Mouse (Mus musculus): ENCODE results near the gene Mrpl46. TPM values are rescaled to one million over a fixed set of nuclear protein-coding genes. Genes with fewer than 3 reads are reported as not detected.

Mrpl46 gene
- polyA plus RNA-seq, 1 experiment from 2014 or later, result 72.4 TPM

- H3K27ac ChIP-seq (ENCODE audit: low read depth, low read length), result no peak overlapping the region
- DNase-seq (ENCODE audit: low spot score), result no peak
- ATAC-seq (ENCODE audit: low FRiP score), result no peak
- H3K4me2 ChIP-seq (replicated peaks; ENCODE audit: low read depth, low read length), result no peak overlapping the region
- H3K4me3 ChIP-seq (ENCODE audit: low read depth, low read length), result no peak overlapping the region
- H3K9me3 ChIP-seq (ENCODE audit: control insufficient read depth, low read length), result no peaks in the 10 kb centered on the region
- no peak overlapping the region for H3K9ac ChIP-seq (ENCODE audit: low read depth, low read length)
- H3K27me3 ChIP-seq (ENCODE audit: control insufficient read depth, insufficient read depth, low read length), result no peaks in the 10 kb centered on the region
- H3K4me1 ChIP-seq (replicated peaks; ENCODE audit: control insufficient read depth, insufficient read depth, low read length), result no peaks in the 10 kb centered on the region
- 93% methylated on average over 5 of the region's 5 CpGs for WGBS
- H3K36me3 ChIP-seq (ENCODE audit: control insufficient read depth, insufficient read depth, low read length), result 0 out of 2 replicates have a peak, but pooled peaks cover 4% of the 10 kb centered on the region
Measured at GRCm38 (mm10) chr7:78778741-78779140, 4.6 kb downstream of the Mrpl46 start.

- Histone ChIP-seq H3K36me3 (ENCODE audit: control insufficient read depth, insufficient read depth, low read length) (0 out of 2 replicates have a peak, but pooled peaks cover 4% of the 10 kb centered on the region), H3K27ac (ENCODE audit: low read depth, low read length) (no peak overlapping the region), H3K4me2 (replicated peaks; ENCODE audit: low read depth, low read length) (no peak overlapping the region), H3K4me3 (ENCODE audit: low read depth, low read length) (no peak overlapping the region), H3K9me3 (ENCODE audit: control insufficient read depth, low read length) (no peaks in the 10 kb centered on the region), H3K27me3 (ENCODE audit: control insufficient read depth, insufficient read depth, low read length) (no peaks in the 10 kb centered on the region), H3K4me1 (replicated peaks; ENCODE audit: control insufficient read depth, insufficient read depth, low read length) (no peaks in the 10 kb centered on the region), H3K9ac (ENCODE audit: low read depth, low read length) (no peak overlapping the region)
- DNase-seq (ENCODE audit: low spot score) (no peak), ATAC-seq (ENCODE audit: low FRiP score) (no peak)
- WGBS, result 83% methylated on average over 5 of the region's 5 CpGs
Measured at GRCm38 (mm10) chr7:78770936-78771335, 12.4 kb downstream of the Mrpl46 start.

- H3K27me3 ChIP-seq (ENCODE audit: control insufficient read depth, insufficient read depth, low read length), result no peaks in the 10 kb centered on the region
- whole genome bisulfite sequencing, result 74% methylated on average over 7 of the region's 7 CpGs
- H3K27ac ChIP-seq (ENCODE audit: low read depth, low read length), result no peak overlapping the region
- H3K4me1 ChIP-seq (replicated peaks; ENCODE audit: control insufficient read depth, insufficient read depth, low read length), result no peaks in the 10 kb centered on the region
- no peak for DNase-seq (ENCODE audit: low spot score)
- H3K9ac ChIP-seq (ENCODE audit: low read depth, low read length), result no peak overlapping the region
- H3K4me3 ChIP-seq (ENCODE audit: low read depth, low read length), result no peak overlapping the region
- H3K36me3 ChIP-seq (ENCODE audit: control insufficient read depth, insufficient read depth, low read length), result no peaks in the 10 kb centered on the region
- H3K9me3 ChIP-seq (ENCODE audit: control insufficient read depth, low read length), result no peaks in the 10 kb centered on the region
- no peak for ATAC-seq (ENCODE audit: low FRiP score)
- H3K4me2 ChIP-seq (replicated peaks; ENCODE audit: low read depth, low read length), result no peak overlapping the region
Measured at GRCm38 (mm10) chr7:78769075-78769652, 14.2 kb downstream of the Mrpl46 start.

DNA sequence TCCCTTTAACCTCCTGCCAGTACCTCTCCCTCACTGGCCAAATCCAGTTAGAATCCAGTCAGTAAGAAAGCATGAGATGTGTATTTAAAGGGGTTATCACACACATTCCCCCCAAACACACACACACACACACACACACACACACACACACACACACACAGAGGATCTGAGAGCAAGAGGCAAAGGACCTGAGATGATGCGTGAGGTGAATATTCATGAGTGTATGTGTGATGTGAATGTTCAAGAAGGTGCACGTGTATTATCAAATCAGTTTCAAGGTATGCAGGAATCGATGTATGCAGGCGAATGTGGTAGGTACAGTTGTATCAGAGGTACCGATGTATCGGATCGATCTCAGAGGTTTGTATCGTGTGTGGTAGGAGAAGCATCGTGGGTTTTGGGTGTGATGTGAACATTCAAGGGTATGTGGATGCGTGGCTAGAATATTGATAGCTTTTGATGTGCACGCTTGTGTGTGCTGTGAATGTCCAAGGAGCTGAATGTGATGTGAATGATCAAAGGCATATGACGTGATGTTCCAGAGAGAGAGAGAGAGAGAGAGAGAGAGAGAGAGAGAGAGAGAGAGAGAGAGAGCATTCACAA, 15.3 kb downstream of the Mrpl46 start:
- no peaks in the 10 kb centered on the region for H3K9me3 ChIP-seq (ENCODE audit: control insufficient read depth, low read length)
- ATAC-seq (ENCODE audit: low FRiP score), result no peak
- H3K4me1 ChIP-seq (replicated peaks; ENCODE audit: control insufficient read depth, insufficient read depth, low read length), result no peaks in the 10 kb centered on the region
- H3K4me2 ChIP-seq (replicated peaks; ENCODE audit: low read depth, low read length), result no peak overlapping the region
- H3K9ac ChIP-seq (ENCODE audit: low read depth, low read length), result no peak overlapping the region
- no peaks in the 10 kb centered on the region for H3K36me3 ChIP-seq (ENCODE audit: control insufficient read depth, insufficient read depth, low read length)
- DNase-seq (ENCODE audit: low spot score), result no peak
- 89% methylated on average over 12 of the region's 12 CpGs for WGBS
- H3K27ac ChIP-seq (ENCODE audit: low read depth, low read length), result no peak overlapping the region
- no peaks in the 10 kb centered on the region for H3K27me3 ChIP-seq (ENCODE audit: control insufficient read depth, insufficient read depth, low read length)
- no peak overlapping the region for H3K4me3 ChIP-seq (ENCODE audit: low read depth, low read length)

DNA sequence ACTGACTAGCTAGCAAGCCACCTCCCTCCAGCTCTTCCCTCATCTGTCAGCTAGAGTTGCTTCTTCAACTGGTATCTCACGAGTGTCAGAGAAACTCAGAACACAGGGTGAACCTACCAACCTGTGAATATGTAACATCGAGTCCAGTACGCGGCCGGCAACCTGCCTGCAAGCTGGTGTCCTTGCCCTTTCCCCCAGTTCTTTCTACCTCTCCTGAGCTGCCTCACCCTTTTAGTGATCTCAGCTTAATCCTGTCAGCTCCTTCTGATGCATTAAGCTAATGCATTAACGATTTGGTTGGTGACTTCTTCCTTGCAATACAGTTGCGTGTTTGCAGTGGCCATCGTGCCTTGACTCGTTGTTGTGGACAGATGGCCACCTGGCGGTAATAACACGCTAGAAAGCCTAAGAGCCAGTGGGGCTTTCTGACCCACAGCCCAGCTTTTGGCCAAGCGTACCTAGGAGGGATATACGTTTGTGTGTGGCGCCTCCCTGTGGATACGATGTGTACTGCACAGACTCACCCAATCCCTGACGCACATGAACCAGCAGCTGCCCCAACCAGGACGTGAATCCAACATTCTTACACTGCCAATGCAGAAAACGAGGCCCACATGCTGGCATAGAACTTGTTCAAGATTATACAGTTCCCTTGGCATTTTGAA, 17.2 kb downstream of the Mrpl46 start:
- no peaks in the 10 kb centered on the region for H3K36me3 ChIP-seq (ENCODE audit: control insufficient read depth, insufficient read depth, low read length)
- no peak overlapping the region for H3K27ac ChIP-seq (ENCODE audit: low read depth, low read length)
- DNase-seq (ENCODE audit: low spot score) (peak; percentile 93), ATAC-seq (ENCODE audit: low FRiP score) (peak; percentile 82)
- 25% methylated on average over 18 of the region's 18 CpGs for WGBS
- no peak overlapping the region for H3K9ac ChIP-seq (ENCODE audit: low read depth, low read length)
- H3K4me2 ChIP-seq (replicated peaks; ENCODE audit: low read depth, low read length), result no peak overlapping the region
- no peaks in the 10 kb centered on the region for H3K4me1 ChIP-seq (replicated peaks; ENCODE audit: control insufficient read depth, insufficient read depth, low read length)
- H3K27me3 ChIP-seq (ENCODE audit: control insufficient read depth, insufficient read depth, low read length), result no peaks in the 10 kb centered on the region
- H3K9me3 ChIP-seq (ENCODE audit: control insufficient read depth, low read length), result no peaks in the 10 kb centered on the region
- no peak overlapping the region for H3K4me3 ChIP-seq (ENCODE audit: low read depth, low read length)

- DNase-seq (ENCODE audit: low spot score), result no peak
- no peaks in the 10 kb centered on the region for H3K9me3 ChIP-seq (ENCODE audit: control insufficient read depth, low read length)
- no peaks in the 10 kb centered on the region for H3K36me3 ChIP-seq (ENCODE audit: control insufficient read depth, insufficient read depth, low read length)
- 80% methylated on average over 5 of the region's 5 CpGs for WGBS
- no peak overlapping the region for H3K9ac ChIP-seq (ENCODE audit: low read depth, low read length)
- H3K4me1 ChIP-seq (replicated peaks; ENCODE audit: control insufficient read depth, insufficient read depth, low read length), result no peaks in the 10 kb centered on the region
- no peak for ATAC-seq (ENCODE audit: low FRiP score)
- H3K27me3 ChIP-seq (ENCODE audit: control insufficient read depth, insufficient read depth, low read length), result no peaks in the 10 kb centered on the region
- no peak overlapping the region for H3K27ac ChIP-seq (ENCODE audit: low read depth, low read length)
- H3K4me3 ChIP-seq (ENCODE audit: low read depth, low read length), result no peak overlapping the region
- H3K4me2 ChIP-seq (replicated peaks; ENCODE audit: low read depth, low read length), result no peak overlapping the region
Measured at GRCm38 (mm10) chr7:78765215-78765631, 18.1 kb downstream of the Mrpl46 start.

DNA sequence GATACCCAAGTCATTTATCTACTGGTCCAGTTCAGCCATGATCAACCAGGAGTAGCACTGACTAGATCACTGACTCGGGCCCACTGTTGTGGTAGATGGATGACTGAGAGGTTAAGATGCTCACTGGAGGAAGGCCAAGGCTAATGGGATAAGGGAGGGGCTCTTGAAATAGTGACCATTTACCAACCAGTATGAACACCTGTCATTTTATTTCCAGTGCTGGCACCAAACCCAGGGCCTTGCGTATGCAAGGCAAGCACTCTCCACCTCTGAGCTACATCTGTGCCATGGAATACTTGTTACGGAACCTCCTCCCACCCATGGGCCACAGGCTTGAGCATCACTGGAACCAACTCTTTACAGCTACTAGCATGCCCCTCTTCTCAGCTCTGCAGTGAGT, 19.5 kb downstream of the Mrpl46 start:
- H3K27me3 ChIP-seq (ENCODE audit: control insufficient read depth, insufficient read depth, low read length), result no peaks in the 10 kb centered on the region
- 93% methylated on average over 3 of the region's 3 CpGs for WGBS
- no peak for ATAC-seq (ENCODE audit: low FRiP score)
- H3K4me1 ChIP-seq (replicated peaks; ENCODE audit: control insufficient read depth, insufficient read depth, low read length), result no peaks in the 10 kb centered on the region
- no peaks in the 10 kb centered on the region for H3K9me3 ChIP-seq (ENCODE audit: control insufficient read depth, low read length)
- DNase-seq (ENCODE audit: low spot score), result no peak
- H3K27ac ChIP-seq (ENCODE audit: low read depth, low read length), result no peak overlapping the region
- no peak overlapping the region for H3K4me2 ChIP-seq (replicated peaks; ENCODE audit: low read depth, low read length)
- no peak overlapping the region for H3K9ac ChIP-seq (ENCODE audit: low read depth, low read length)
- no peak overlapping the region for H3K4me3 ChIP-seq (ENCODE audit: low read depth, low read length)
- no peaks in the 10 kb centered on the region for H3K36me3 ChIP-seq (ENCODE audit: control insufficient read depth, insufficient read depth, low read length)

DNA sequence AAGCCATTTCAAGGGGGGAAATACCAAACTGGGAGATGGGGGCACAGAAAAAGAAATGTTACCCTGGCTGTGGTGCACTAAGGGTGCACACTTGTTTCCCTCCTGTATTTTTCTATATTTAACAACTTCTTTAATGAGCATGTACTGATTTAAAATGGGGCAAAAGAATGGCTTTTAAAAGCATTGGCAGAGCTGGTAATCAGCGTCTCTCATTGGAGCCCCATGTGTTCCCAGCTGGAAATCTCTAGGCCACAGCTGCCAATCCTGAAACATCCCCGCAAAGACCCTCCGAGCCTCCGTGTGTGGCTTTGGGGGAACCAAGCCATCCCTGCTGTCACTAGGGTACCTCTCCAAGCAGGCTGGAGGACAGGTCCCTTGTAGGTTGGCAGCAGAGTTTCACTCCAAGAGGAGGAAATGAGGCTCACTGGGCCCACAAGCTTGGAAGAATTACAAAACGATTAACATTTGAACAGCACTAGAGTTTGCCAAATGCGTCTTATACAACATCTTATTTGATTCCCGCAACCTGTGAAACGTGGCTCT, 28.8 kb downstream of the Mrpl46 start:
- no peak overlapping the region for H3K27ac ChIP-seq (ENCODE audit: low read depth, low read length)
- no peaks in the 10 kb centered on the region for H3K36me3 ChIP-seq (ENCODE audit: control insufficient read depth, insufficient read depth, low read length)
- no peak overlapping the region for H3K9ac ChIP-seq (ENCODE audit: low read depth, low read length)
- no peak for DNase-seq (ENCODE audit: low spot score)
- H3K9me3 ChIP-seq (ENCODE audit: control insufficient read depth, low read length), result no peaks in the 10 kb centered on the region
- H3K27me3 ChIP-seq (ENCODE audit: control insufficient read depth, insufficient read depth, low read length), result no peaks in the 10 kb centered on the region
- WGBS, result 58% methylated on average over 8 of the region's 8 CpGs
- ATAC-seq (ENCODE audit: low FRiP score), result no peak
- no peaks in the 10 kb centered on the region for H3K4me1 ChIP-seq (replicated peaks; ENCODE audit: control insufficient read depth, insufficient read depth, low read length)
- no peak overlapping the region for H3K4me2 ChIP-seq (replicated peaks; ENCODE audit: low read depth, low read length)
- H3K4me3 ChIP-seq (ENCODE audit: low read depth, low read length), result no peak overlapping the region

Data from hindbrain, embryonic 11.5 days (tissue).